14 mouse cellular contexts compared by ENCODE assay signal in genomic region chr7:132900826-132901531, GRCm38 (mm10). TPM values are rescaled to one million over a fixed set of nuclear protein-coding genes. Genes with fewer than 3 reads are reported as not detected.
DNase-seq lines count a peak whose midpoint lies in the region; ATAC-seq and TF ChIP-seq lines count a peak whose summit lies in the region.
"Had no signal": no experiment of that assay in that cellular context is flagged by ENCODE, and none has a peak within 500 bp of the region (broad histone marks: within the 10 kb centered on the region; RNA-seq: fewer than 3 reads in every experiment).

No protein-coding gene starts in this region.

- DNase-seq in embryonic facial prominence, embryonic 10.5 days (ENCODE audit: low spot score), result no peak
- no peak for DNase-seq in Patski (ENCODE audit: low read depth, low spot score)
- peak; percentile 66 for DNase-seq in heart, embryonic 10.5 days (ENCODE audit: low spot score)
- no peak for DNase-seq in kidney, postnatal 14 days
- DNase-seq in kidney, adult 18-20 months, result no peak
- DNase-seq: thymus, postnatal 25 days had no signal

- no peak for TF ChIP-seq CTCF in Patski (IDR thresholded peaks at IDR 0.05)

- no peak overlapping the region for H3K4me3 ChIP-seq in embryonic facial prominence, embryonic 13.5 days
- H3K4me3 ChIP-seq in embryonic facial prominence, embryonic 10.5 days, result no peak overlapping the region
- no peak overlapping the region for H3K4me3 ChIP-seq in heart, embryonic 10.5 days
- no peak overlapping the region for H3K4me3 ChIP-seq in lung, embryonic 16.5 days (ENCODE audit: low read length)
- H3K4me3 ChIP-seq in forebrain, embryonic 13.5 days, result no peak overlapping the region
- H3K4me3 ChIP-seq: forebrain, embryonic 10.5 days; hindbrain, embryonic 13.5 days; limb, embryonic 15.5 days; midbrain, embryonic 10.5 days had no signal

- H3K4me2 ChIP-seq in embryonic facial prominence, embryonic 13.5 days, result no peak overlapping the region
- H3K4me2 ChIP-seq in lung, embryonic 16.5 days (ENCODE audit: low read depth, low read length), result no peak overlapping the region
- no peak overlapping the region for H3K4me2 ChIP-seq in forebrain, embryonic 13.5 days
- H3K4me2 ChIP-seq: hindbrain, embryonic 13.5 days; limb, embryonic 15.5 days had no signal

- H3K27me3 ChIP-seq in embryonic facial prominence, embryonic 13.5 days, result no peaks in the 10 kb centered on the region
- H3K27me3 ChIP-seq in embryonic facial prominence, embryonic 10.5 days (replicated peaks; ENCODE audit: low read depth, poor library complexity, severe bottlenecking), result no peaks in the 10 kb centered on the region
- H3K27me3 ChIP-seq in Patski, result no peaks in the 10 kb centered on the region
- H3K27me3 ChIP-seq in heart, embryonic 10.5 days (ENCODE audit: insufficient read depth, poor library complexity, severe bottlenecking), result no peaks in the 10 kb centered on the region
- no peaks in the 10 kb centered on the region for H3K27me3 ChIP-seq in lung, embryonic 16.5 days (ENCODE audit: control insufficient read depth, insufficient read depth, low read depth, low read length)
- H3K27me3 ChIP-seq in forebrain, embryonic 13.5 days, result no peaks in the 10 kb centered on the region
- H3K27me3 ChIP-seq: hindbrain, embryonic 13.5 days; limb, embryonic 15.5 days had no signal

- no peak overlapping the region for H3K27ac ChIP-seq in embryonic facial prominence, embryonic 13.5 days
- H3K27ac ChIP-seq in embryonic facial prominence, embryonic 10.5 days (replicated peaks), result no peak overlapping the region
- peak overlapping the region; percentile 16; the same call in 1 of the 2 replicates for H3K27ac ChIP-seq in heart, embryonic 10.5 days
- no peak overlapping the region for H3K27ac ChIP-seq in lung, embryonic 16.5 days (ENCODE audit: low read length)
- H3K27ac ChIP-seq in forebrain, embryonic 13.5 days, result no peak overlapping the region
- H3K27ac ChIP-seq: forebrain, embryonic 10.5 days; hindbrain, embryonic 13.5 days; limb, embryonic 15.5 days; midbrain, embryonic 10.5 days had no signal

- POLR2A ChIA-PET in Patski (lab: Charles Lee), result no interaction called here

- CTCF ChIA-PET in Patski (lab: Charles Lee), result no interaction called here

- H3K9ac ChIP-seq in embryonic facial prominence, embryonic 13.5 days, result no peak overlapping the region
- no peak overlapping the region for H3K9ac ChIP-seq in lung, embryonic 16.5 days (ENCODE audit: low read length)
- no peak overlapping the region for H3K9ac ChIP-seq in forebrain, embryonic 13.5 days
- H3K9ac ChIP-seq: hindbrain, embryonic 13.5 days; limb, embryonic 15.5 days had no signal

- WGBS in embryonic facial prominence, embryonic 13.5 days, result 51% methylated on average over 2 of the region's 2 CpGs
- WGBS in embryonic facial prominence, embryonic 10.5 days, result 61% methylated on average over 2 of the region's 2 CpGs
- 39% methylated on average over 2 of the region's 2 CpGs for WGBS in heart, embryonic 10.5 days
- WGBS in lung, embryonic 16.5 days, result 32% methylated on average over 2 of the region's 2 CpGs
- 51% methylated on average over 2 of the region's 2 CpGs for WGBS in forebrain, embryonic 13.5 days

- in situ Hi-C loops in Patski (cut with MboI; ENCODE audit: low pct_unique_long_range_greater_than_20kb), result no loop called here

- ATAC-seq in embryonic facial prominence, embryonic 13.5 days (ENCODE audit: insufficient number of reproducible peaks, insufficient read depth, low FRiP score, low TSS enrichment, low read depth), result 0 out of 2 replicates have a peak, but pooled peaks have one; percentile 20
- ATAC-seq in Patski, result peak; percentile 51
- peak; percentile 57 for ATAC-seq in lung, embryonic 16.5 days (ENCODE audit: low read depth)
- no peak for ATAC-seq in forebrain, embryonic 13.5 days
- ATAC-seq: activated CD4-positive, CD25-positive, alpha-beta regulatory T cell, adult 4 months had no signal

- H3K36me3 ChIP-seq in embryonic facial prominence, embryonic 13.5 days, result no peaks in the 10 kb centered on the region
- no peaks in the 10 kb centered on the region for H3K36me3 ChIP-seq in embryonic facial prominence, embryonic 10.5 days (replicated peaks)
- H3K36me3 ChIP-seq in heart, embryonic 10.5 days, result no peaks in the 10 kb centered on the region
- no peaks in the 10 kb centered on the region for H3K36me3 ChIP-seq in lung, embryonic 16.5 days (ENCODE audit: control insufficient read depth, insufficient read depth, low read length)
- H3K36me3 ChIP-seq in forebrain, embryonic 13.5 days (ENCODE audit: poor library complexity, severe bottlenecking), result no peaks in the 10 kb centered on the region
- H3K36me3 ChIP-seq: forebrain, embryonic 10.5 days; hindbrain, embryonic 13.5 days; limb, embryonic 15.5 days; midbrain, embryonic 10.5 days had no signal

- 0 out of 2 replicates have a peak, but pooled peaks cover 4% of the 10 kb centered on the region for H3K9me3 ChIP-seq in embryonic facial prominence, embryonic 13.5 days
- H3K9me3 ChIP-seq in embryonic facial prominence, embryonic 10.5 days, result no peaks in the 10 kb centered on the region
- H3K9me3 ChIP-seq in heart, embryonic 10.5 days, result no peaks in the 10 kb centered on the region
- H3K9me3 ChIP-seq in lung, embryonic 16.5 days (ENCODE audit: control insufficient read depth, low read length), result no peaks in the 10 kb centered on the region
- peaks cover 6% of the 10 kb centered on the region for H3K9me3 ChIP-seq in forebrain, embryonic 13.5 days (replicated peaks)
- H3K9me3 ChIP-seq: hindbrain, embryonic 13.5 days; limb, embryonic 15.5 days; midbrain, embryonic 10.5 days had no signal

- H3K4me1 ChIP-seq in embryonic facial prominence, embryonic 13.5 days, result no peaks in the 10 kb centered on the region
- H3K4me1 ChIP-seq in embryonic facial prominence, embryonic 10.5 days, result no peaks in the 10 kb centered on the region
- H3K4me1 ChIP-seq in heart, embryonic 10.5 days, result peaks cover 23% of the 10 kb centered on the region
- no peaks in the 10 kb centered on the region for H3K4me1 ChIP-seq in lung, embryonic 16.5 days (replicated peaks; ENCODE audit: control insufficient read depth, insufficient read depth, low read length)
- no peaks in the 10 kb centered on the region for H3K4me1 ChIP-seq in forebrain, embryonic 13.5 days
- H3K4me1 ChIP-seq: forebrain, embryonic 10.5 days; hindbrain, embryonic 13.5 days; limb, embryonic 15.5 days; midbrain, embryonic 10.5 days had no signal

RNA-seq across cellular contexts. Expression of gene Zranb1, which starts 30.0 kb away (rescaled TPM):
- polyA plus RNA-seq in embryonic facial prominence, embryonic 13.5 days (2015; fragmentation: Nextera tagmentation; extraction: Ambion mirVana), result 14.2 and 17.6 TPM in 2 replicates
- 10.9 and 11.0 TPM in 2 replicates for polyA plus RNA-seq in embryonic facial prominence, embryonic 10.5 days (2016; fragmentation: Nextera tagmentation; extraction: Ambion mirVana)
- polyA plus RNA-seq in Patski (2021), result 22.9 TPM
- 7.0 and 8.3 TPM in 2 replicates for polyA plus RNA-seq in heart, embryonic 10.5 days (2016; fragmentation: Nextera tagmentation; extraction: Ambion mirVana)
- polyA plus RNA-seq in lung, embryonic 16.5 days (2015; fragmentation: Nextera tagmentation; extraction: Ambion mirVana), result 8.6 and 9.0 TPM in 2 replicates
- polyA plus RNA-seq in forebrain, embryonic 13.5 days (2015; fragmentation: Nextera tagmentation; extraction: Ambion mirVana), result 16.1 and 16.2 TPM in 2 replicates

RNA-seq across cellular contexts. Expression of gene Abraxas2, which starts 42.0 kb away (rescaled TPM):
- 46.0 and 48.8 TPM in 2 replicates for polyA plus RNA-seq in embryonic facial prominence, embryonic 13.5 days (2015; fragmentation: Nextera tagmentation; extraction: Ambion mirVana)
- polyA plus RNA-seq in embryonic facial prominence, embryonic 10.5 days (2016; fragmentation: Nextera tagmentation; extraction: Ambion mirVana), result 32.1 and 34.3 TPM in 2 replicates
- polyA plus RNA-seq in Patski (2021), result 40.5 TPM
- polyA plus RNA-seq in heart, embryonic 10.5 days (2016; fragmentation: Nextera tagmentation; extraction: Ambion mirVana), result 26.9 and 28.0 TPM in 2 replicates
- polyA plus RNA-seq in lung, embryonic 16.5 days (2015; fragmentation: Nextera tagmentation; extraction: Ambion mirVana), result 40.1 and 41.9 TPM in 2 replicates
- 42.5 and 43.5 TPM in 2 replicates for polyA plus RNA-seq in forebrain, embryonic 13.5 days (2015; fragmentation: Nextera tagmentation; extraction: Ambion mirVana)

RNA-seq across cellular contexts. Expression of gene Eef1akmt2, which starts 48.5 kb away (rescaled TPM):
- polyA plus RNA-seq in embryonic facial prominence, embryonic 13.5 days (2015; fragmentation: Nextera tagmentation; extraction: Ambion mirVana), result 80.0 and 80.1 TPM in 2 replicates
- 71.0 and 72.1 TPM in 2 replicates for polyA plus RNA-seq in embryonic facial prominence, embryonic 10.5 days (2016; fragmentation: Nextera tagmentation; extraction: Ambion mirVana)
- polyA plus RNA-seq in Patski (2021), result 42.7 TPM
- polyA plus RNA-seq in heart, embryonic 10.5 days (2016; fragmentation: Nextera tagmentation; extraction: Ambion mirVana), result 44.1 and 54.1 TPM in 2 replicates
- polyA plus RNA-seq in lung, embryonic 16.5 days (2015; fragmentation: Nextera tagmentation; extraction: Ambion mirVana), result 56.3 and 60.4 TPM in 2 replicates
- 105 and 115 TPM in 2 replicates for polyA plus RNA-seq in forebrain, embryonic 13.5 days (2015; fragmentation: Nextera tagmentation; extraction: Ambion mirVana)
